Mouse (Mus musculus) gastrocnemius, postnatal 10 days (tissue): Measurements from ENCODE around the gene Itpr3. TPM values are rescaled to one million over a fixed set of nuclear protein-coding genes. Genes with fewer than 3 reads are reported as not detected.

Experiments
- DNase-seq: peaks from one replicate; pipeline ENCODE4 v3.0.0; 2021; ENCODE audit warnings: mixed read lengths
- microRNA-seq, 2 experiments: library from miRNA; unstranded; fragments of <30 nt; microRNA quantifications; one replicate each; pipeline ENCODE4 v1.2.0; 2021
- total RNA-seq, 2 experiments: library from RNA; stranded (reverse); gene quantifications; 2 replicates each; pipeline ENCODE4 v1.2.3; 2021

Gene Itpr3
- total RNA-seq, 2 experiments from 2014 or later: 6.3 to 7.2 TPM

- no peak for DNase-seq
Observed at GRCm38 (mm10) chr17:27146323-27146923, 89.3 kb downstream of the Itpr3 start.

GRCm38 (mm10) chr17:27150871-27151270 is 93.8 kb downstream of the Itpr3 start:
- no peak for DNase-seq

- DNase-seq: peak; percentile 62
Observed at GRCm38 (mm10) chr17:27151411-27151810, 94.3 kb downstream of the Itpr3 start.

- no peak for DNase-seq
Observed at GRCm38 (mm10) chr17:27152976-27153723, 96.0 kb downstream of the Itpr3 start.

- DNase-seq: peak; percentile 59
Observed at GRCm38 (mm10) chr17:27153773-27154193, 96.7 kb downstream of the Itpr3 start.

- DNase-seq: peak; percentile 62
Observed at GRCm38 (mm10) chr17:27154256-27154655, 97.2 kb downstream of the Itpr3 start.

- DNase-seq: no peak
Observed at GRCm38 (mm10) chr17:27154881-27155280, 97.8 kb downstream of the Itpr3 start.

GRCm38 (mm10) chr17:27155752-27156151 is 98.6 kb downstream of the Itpr3 start:
- DNase-seq: no peak

GRCm38 (mm10) chr17:27158439-27158838 is 101.3 kb downstream of the Itpr3 start:
- DNase-seq: no peak

GRCm38 (mm10) chr17:27159169-27159568 is 102.1 kb downstream of the Itpr3 start:
- DNase-seq: no peak

- DNase-seq: peak; percentile 73
Observed at GRCm38 (mm10) chr17:27160905-27161304, 103.8 kb downstream of the Itpr3 start.

GRCm38 (mm10) chr17:27165054-27165773 is 108.1 kb downstream of the Itpr3 start:
- peak; percentile 57 for DNase-seq

- DNase-seq: no peak
Observed at GRCm38 (mm10) chr17:27166901-27167300, 109.8 kb downstream of the Itpr3 start.

GRCm38 (mm10) chr17:27167545-27167944 is 110.4 kb downstream of the Itpr3 start, which contains the start of gene Ip6k3:
Ip6k3 (minus strand) TSS chr17:27167795.
- peak; percentile 77 for DNase-seq

GRCm38 (mm10) chr17:27168569-27168968 is 111.5 kb downstream of the Itpr3 start:
- DNase-seq: no peak

GRCm38 (mm10) chr17:27169952-27170695 is 113.0 kb downstream of the Itpr3 start:
- DNase-seq: no peak

GRCm38 (mm10) chr17:27171121-27171520 is 114.0 kb downstream of the Itpr3 start:
- no peak for DNase-seq

Small RNAs within 50 kb of the gene (microRNA-seq; reads per million reads assigned to microRNA genes)
- 0 reads per million in 2 experiments for gene Mir7677

Other genes with a start within 250 kb of the Itpr3 start
- gene Nkx2-5, start 212.3 kb upstream of the Itpr3 start, total RNA-seq: not detected
- gene Kifc5b, start 140.2 kb upstream of the Itpr3 start, total RNA-seq: 1 to 10 TPM; 2.5 to 4.1 TPM
- gene Phf1, start 124.3 kb upstream of the Itpr3 start, total RNA-seq: 1 to 10 TPM; 5.1 to 8.1 TPM
- 10 to 100 TPM; 87.9 to 91.1 TPM for gene Cuta, start 117.7 kb upstream of the Itpr3 start, total RNA-seq
- gene Syngap1, start 116.1 kb upstream of the Itpr3 start, total RNA-seq: 10 to 100 TPM in 1 of 2 experiments, 1 to 10 TPM in 1; 8.2 to 11.8 TPM
- gene Zbtb9, start 84.1 kb upstream of the Itpr3 start, total RNA-seq: 1 to 10 TPM; 2.7 to 3.9 TPM
- 10 to 100 TPM; 26.5 to 30.5 TPM for gene Bak1, start 28.3 kb upstream of the Itpr3 start, total RNA-seq
- 100 to 1,000 TPM; 300 to 343 TPM for gene Uqcc2, start 76.6 kb downstream of the Itpr3 start, total RNA-seq
- gene Ip6k3, start 110.5 kb downstream of the Itpr3 start, total RNA-seq: 10 to 100 TPM; 63.5 to 81.2 TPM
- gene Lemd2, start 147.2 kb downstream of the Itpr3 start, total RNA-seq: 10 to 100 TPM; 23.2 to 30.1 TPM